Mouse (Mus musculus) heart, embryonic 14.5 days (tissue): ENCODE data around the gene Frrs1. TPM values are rescaled to one million over a fixed set of nuclear protein-coding genes. Genes with fewer than 3 reads are reported as not detected.

Experiments
- ATAC-seq: fragments of 200-750 bp; cut with Nextera tagmentation; 2 replicates; pipeline ENCODE4 v1.8.0; 2017; ENCODE audit warnings: low read depth, moderate TSS enrichment; ENCODE audit not compliant: insufficient number of reproducible peaks, insufficient read depth, low FRiP score
- H3K27ac ChIP-seq, 2 experiments: fragments of 200-500 bp in 1 of 2; fragments of 300-500 bp in 1 of 2; sonication (generic) in 1 of 2; replicated peaks in 1 of 2; 2 replicates each; pipeline ENCODE4 v1.5.1; 2012 to 2014; ENCODE audit warnings: low read depth in 2 of 2, low read length in 2 of 2, control low read depth in 1 of 2, mild to moderate bottlenecking in 1 of 2, mixed read lengths in 1 of 2; ENCODE audit not compliant: control insufficient read depth in 1 of 2, insufficient read depth in 1 of 2
- H3K27me3 ChIP-seq: fragments of 300-500 bp; sonication (generic); 2 replicates; pipeline ENCODE4 v1.6.1; 2014; ENCODE audit warnings: mild to moderate bottlenecking, low read length, control low read depth; ENCODE audit not compliant: control insufficient read depth, insufficient read depth
- H3K36me3 ChIP-seq: fragments of 300-500 bp; sonication (generic); 2 replicates; pipeline ENCODE4 v1.6.1; 2014; ENCODE audit warnings: mild to moderate bottlenecking, control low read depth, low read length, mixed read lengths; ENCODE audit not compliant: control insufficient read depth, insufficient read depth
- H3K4me1 ChIP-seq, 2 experiments: fragments of 200-500 bp in 1 of 2; fragments of 300-500 bp in 1 of 2; sonication (generic) in 1 of 2; 2 replicates each; pipeline ENCODE4 v1.6.1; 2012 to 2014; ENCODE audit warnings: low read length in 2 of 2, control low read depth in 1 of 2, mixed read lengths in 1 of 2; ENCODE audit not compliant: control insufficient read depth in 2 of 2, insufficient read depth in 2 of 2
- H3K4me2 ChIP-seq: fragments of 300-500 bp; sonication (generic); 2 replicates; pipeline ENCODE4 v1.6.1; 2014; ENCODE audit warnings: mild to moderate bottlenecking, low read length
- H3K4me3 ChIP-seq, 2 experiments: fragments of 200-500 bp in 1 of 2; fragments of 300-500 bp in 1 of 2; sonication (generic) in 1 of 2; 2 replicates each; pipeline ENCODE4 v1.5.1; 2012 to 2014; ENCODE audit warnings: low read length in 2 of 2, mild to moderate bottlenecking in 2 of 2, control low read depth in 1 of 2, low read depth in 1 of 2, moderate library complexity in 1 of 2; ENCODE audit not compliant: control insufficient read depth in 1 of 2, insufficient read depth in 1 of 2
- H3K9ac ChIP-seq: fragments of 300-500 bp; sonication (generic); 2 replicates; pipeline ENCODE4 v1.6.1; 2014; ENCODE audit warnings: mild to moderate bottlenecking, low read length
- H3K9me3 ChIP-seq: fragments of 300-500 bp; sonication (generic); 2 replicates; pipeline ENCODE4 v1.6.1; 2016; ENCODE audit warnings: low read length, control low read depth; ENCODE audit not compliant: control insufficient read depth
- WGBS: fragments of 180-500 bp; shearing (Covaris S2); extraction: QIAGEN DNeasy Blood & Tissue Kit; methylation state at CpG from one replicate; pipeline ENCODE4 v1.1.7; 2014; 5-methylcytosine and 5-hydroxymethylcytosine counted together
- polyA plus RNA-seq: library from polyadenylated mRNA; unstranded; fragments of >200 nt; fragmentation: Nextera tagmentation; extraction: Ambion mirVana; gene quantifications from 2 replicates; pipeline ENCODE4 v1.2.1, GENCODE M21; 2014

Frrs1 gene
- polyA plus RNA-seq, 1 experiment from 2014 or later = 24.7 TPM

DNA sequence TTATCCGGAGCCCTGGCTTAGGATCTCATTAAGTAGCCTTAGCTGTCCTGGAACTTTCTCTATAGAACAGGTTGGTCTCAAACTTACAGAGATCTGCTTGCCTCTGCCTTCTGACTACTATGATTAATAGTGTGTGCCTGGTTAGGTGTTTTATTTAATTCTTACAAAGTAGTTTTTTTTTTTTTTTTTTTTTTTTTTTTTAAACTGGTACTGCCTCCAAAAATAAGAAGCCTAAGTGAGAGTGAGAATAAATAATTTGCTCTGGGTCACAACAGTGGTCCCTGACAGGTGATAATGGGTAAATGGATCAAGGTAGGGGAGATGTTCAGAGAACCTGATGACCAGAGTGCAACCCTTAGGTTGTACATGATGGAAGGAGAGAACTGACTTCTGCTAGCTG is 3.4 kb downstream of the Frrs1 start:
- no peaks in the 10 kb centered on the region for H3K27me3 ChIP-seq
- no peak overlapping the region for H3K4me3 ChIP-seq
- no peaks in the 10 kb centered on the region for H3K9me3 ChIP-seq
- no peak overlapping the region for H3K9ac ChIP-seq
- peak overlapping the region; percentile 18; the same call in 1 of the 2 replicates for H3K4me2 ChIP-seq
- no peaks in the 10 kb centered on the region for H3K36me3 ChIP-seq
- ATAC-seq = no peak
- peaks cover 0 to 6% of the 10 kb centered on the region in 2 experiments; a peak in 2 of 4 replicates for H3K4me1 ChIP-seq
- no peak overlapping the region for H3K27ac ChIP-seq
- WGBS = 60% methylated on average over 1 of the region's 1 CpGs

DNA sequence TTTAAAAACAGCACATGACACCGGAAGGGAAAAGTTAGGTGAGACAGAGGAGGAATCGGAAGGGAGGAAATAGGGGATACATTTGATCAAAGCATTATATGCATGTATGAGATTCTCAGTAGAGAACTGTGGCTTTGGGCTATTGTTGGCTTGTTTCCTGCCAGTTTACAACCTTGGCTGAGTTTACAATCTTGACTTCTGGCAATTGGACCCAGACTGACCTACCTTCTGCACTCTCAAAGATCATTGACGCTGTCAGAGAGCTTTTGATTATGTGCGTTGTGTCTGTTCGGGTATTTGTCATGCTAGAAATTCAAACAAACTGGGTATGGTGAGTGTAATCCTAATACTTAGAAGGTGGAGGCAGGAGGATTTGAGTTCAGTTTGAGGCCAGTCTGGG is 5.2 kb downstream of the Frrs1 start:
- no peak for ATAC-seq
- Histone ChIP-seq H3K27me3 (no peaks in the 10 kb centered on the region), H3K4me1 (peaks cover 0 to 6% of the 10 kb centered on the region in 2 experiments; a peak in 2 of 4 replicates), H3K36me3 (no peaks in the 10 kb centered on the region), H3K4me3 (no peak overlapping the region), H3K27ac (peak overlapping the region in 1 of 2 experiments; percentile 37; a peak in 2 of 4 replicates), H3K9me3 (no peaks in the 10 kb centered on the region), H3K4me2 (no peak overlapping the region), H3K9ac (no peak overlapping the region)
- WGBS = 69% methylated on average over 5 of the region's 5 CpGs

DNA sequence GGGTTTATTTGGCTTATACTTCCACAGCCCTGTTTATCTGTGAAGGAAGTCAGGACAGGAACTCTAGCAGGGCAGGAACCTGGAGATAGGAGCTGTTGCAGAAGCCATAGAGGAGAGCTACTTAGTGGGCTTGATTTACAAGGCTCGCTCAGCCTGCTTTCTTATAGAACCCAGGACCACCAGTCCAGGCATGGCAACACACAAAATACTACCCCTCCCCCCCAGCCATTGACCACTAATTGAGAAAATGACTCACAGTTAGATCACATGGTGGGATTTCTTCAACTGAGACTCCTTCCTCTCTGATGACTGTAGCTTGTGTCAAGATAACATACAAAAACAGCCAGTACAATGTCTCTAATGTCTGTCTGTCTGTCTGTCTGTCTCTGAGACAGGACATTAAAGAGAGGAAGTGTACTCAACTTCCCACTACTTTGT is 6.0 kb downstream of the Frrs1 start:
- Histone ChIP-seq H3K4me1 (peaks cover 0 to 6% of the 10 kb centered on the region in 2 experiments; a peak in 2 of 4 replicates), H3K27me3 (no peaks in the 10 kb centered on the region), H3K4me2 (no peak overlapping the region; the same call in 1 of the 2 replicates), H3K27ac (peak overlapping the region; percentile 58 to 68; a peak in 3 of 4 replicates), H3K4me3 (no peak overlapping the region), H3K36me3 (no peaks in the 10 kb centered on the region), H3K9ac (no peak overlapping the region), H3K9me3 (no peaks in the 10 kb centered on the region)
- peak; percentile 65 for ATAC-seq
- WGBS = 46% methylated on average over 1 of the region's 1 CpGs

DNA sequence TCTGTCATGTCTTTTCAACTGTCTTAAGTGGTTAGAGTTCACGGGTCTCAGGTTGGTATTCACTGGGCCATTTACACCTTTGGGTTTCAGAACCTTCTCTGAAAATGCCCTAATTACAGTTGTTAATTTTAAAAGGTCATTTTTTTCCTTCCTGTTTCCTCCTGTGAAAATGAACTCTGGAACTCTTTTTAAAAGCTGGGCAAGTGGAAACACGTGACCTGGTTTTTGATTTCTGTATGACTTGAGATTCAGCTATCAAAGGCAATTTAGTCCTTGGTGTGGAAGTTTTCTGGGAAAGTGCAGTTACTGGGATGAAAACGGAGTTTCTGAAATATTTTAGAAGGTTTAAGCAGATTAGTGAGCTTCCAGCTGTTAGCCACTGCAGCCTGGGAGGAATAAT is 11.1 kb downstream of the Frrs1 start:
- H3K9me3 ChIP-seq = no peaks in the 10 kb centered on the region
- no peaks in the 10 kb centered on the region for H3K27me3 ChIP-seq
- ATAC-seq = no peak
- H3K4me1 ChIP-seq = peaks cover 0 to 3% of the 10 kb centered on the region in 2 experiments; a peak in 1 of 4 replicates
- H3K27ac ChIP-seq = no peak overlapping the region
- 62% methylated on average over 3 of the region's 3 CpGs for WGBS
- no peaks in the 10 kb centered on the region for H3K36me3 ChIP-seq
- no peak overlapping the region for H3K9ac ChIP-seq
- no peak overlapping the region for H3K4me2 ChIP-seq
- H3K4me3 ChIP-seq = no peak overlapping the region

DNA sequence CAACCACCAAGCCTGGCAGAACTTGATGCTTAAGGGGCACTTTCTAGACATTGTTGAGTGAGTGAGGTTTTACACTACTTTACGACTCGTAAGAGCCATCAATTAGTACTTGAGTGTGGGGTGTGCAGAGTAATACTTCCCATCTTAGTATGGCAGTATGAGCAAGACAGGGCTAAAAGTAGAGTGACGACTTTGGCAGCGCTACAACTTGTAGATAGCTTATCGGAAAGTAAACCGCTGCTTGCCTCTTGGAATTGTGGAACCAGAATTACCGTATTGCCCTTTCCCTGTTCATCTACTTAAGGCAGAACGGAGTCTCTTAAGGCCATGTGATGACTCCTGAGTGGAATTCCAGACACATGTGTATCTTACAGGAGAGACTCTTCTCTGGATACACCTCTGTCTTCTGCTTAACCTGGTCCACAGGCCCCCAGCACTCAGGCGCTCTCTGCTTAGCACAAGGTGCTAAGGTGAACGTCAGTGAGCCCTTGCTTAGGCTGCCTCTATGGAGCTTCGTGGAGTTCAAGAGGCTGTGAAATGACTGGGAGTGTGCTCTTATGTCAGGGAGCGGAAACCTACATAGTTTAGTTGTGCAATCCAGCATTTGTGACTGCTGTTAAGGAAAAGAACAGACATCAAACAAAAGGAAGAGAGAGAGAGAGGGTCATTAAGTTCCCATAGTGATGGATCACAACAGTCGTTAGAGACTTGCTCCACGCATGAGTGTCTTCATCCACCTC is 23.1 kb downstream of the Frrs1 start:
- Histone ChIP-seq H3K36me3 (peaks cover 45% of the 10 kb centered on the region), H3K9ac (no peak overlapping the region), H3K9me3 (no peaks in the 10 kb centered on the region), H3K27ac (no peak overlapping the region), H3K4me2 (no peak overlapping the region), H3K4me3 (no peak overlapping the region), H3K27me3 (no peaks in the 10 kb centered on the region), H3K4me1 (no peaks in the 10 kb centered on the region)
- no peak for ATAC-seq
- WGBS = 64% methylated on average over 14 of the region's 14 CpGs

DNA sequence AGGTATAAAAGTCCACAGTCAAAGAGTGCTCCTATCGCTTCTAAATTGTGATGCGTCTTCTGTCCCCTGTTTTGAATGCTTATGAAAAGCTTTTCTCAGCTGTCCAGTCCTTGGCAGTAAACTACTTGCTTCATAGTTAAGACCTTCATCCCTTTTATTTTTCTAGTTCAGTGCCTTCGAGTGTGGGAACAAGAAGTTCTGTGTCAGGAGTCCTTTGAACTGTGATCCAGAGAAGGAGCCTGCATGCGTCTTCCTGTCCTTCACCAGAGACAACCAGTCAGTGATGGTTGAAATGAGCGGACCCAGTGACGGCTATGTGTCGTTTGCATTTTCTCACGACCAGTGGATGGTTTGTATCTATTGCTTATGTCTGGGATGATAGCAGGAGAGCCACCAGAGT is 25.7 kb downstream of the Frrs1 start:
- Histone ChIP-seq H3K27ac (no peak overlapping the region), H3K4me1 (no peaks in the 10 kb centered on the region), H3K4me3 (no peak overlapping the region), H3K36me3 (peaks cover 38% of the 10 kb centered on the region), H3K9me3 (no peaks in the 10 kb centered on the region), H3K27me3 (no peaks in the 10 kb centered on the region), H3K4me2 (no peak overlapping the region), H3K9ac (no peak overlapping the region)
- 85% methylated on average over 8 of the region's 8 CpGs for WGBS
- ATAC-seq = no peak

DNA sequence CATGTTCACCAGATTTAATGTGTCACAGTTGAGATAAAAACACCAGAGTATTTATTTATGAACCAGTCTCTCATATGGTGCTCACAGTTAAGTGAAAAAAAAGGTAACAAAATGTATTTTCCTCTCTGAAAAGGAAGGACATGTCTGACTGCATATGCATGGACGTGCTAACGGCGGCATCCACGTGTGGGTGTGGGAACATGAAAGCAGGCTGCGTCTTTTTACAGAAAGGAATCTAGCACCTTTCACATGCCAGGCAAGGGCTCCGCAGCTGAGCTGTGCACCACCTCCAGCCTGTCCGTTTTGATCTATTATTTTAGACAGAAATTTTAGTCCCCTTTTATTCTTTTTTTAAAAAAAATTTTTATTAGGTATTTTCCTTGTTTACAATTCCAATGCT is 30.1 kb downstream of the Frrs1 start:
- Histone ChIP-seq H3K4me2 (no peak overlapping the region), H3K36me3 (peaks cover 24% of the 10 kb centered on the region), H3K27ac (no peak overlapping the region), H3K4me3 (no peak overlapping the region), H3K4me1 (no peaks in the 10 kb centered on the region), H3K27me3 (no peaks in the 10 kb centered on the region), H3K9ac (no peak overlapping the region), H3K9me3 (no peaks in the 10 kb centered on the region)
- no peak for ATAC-seq
- 75% methylated on average over 7 of the region's 7 CpGs for WGBS

DNA sequence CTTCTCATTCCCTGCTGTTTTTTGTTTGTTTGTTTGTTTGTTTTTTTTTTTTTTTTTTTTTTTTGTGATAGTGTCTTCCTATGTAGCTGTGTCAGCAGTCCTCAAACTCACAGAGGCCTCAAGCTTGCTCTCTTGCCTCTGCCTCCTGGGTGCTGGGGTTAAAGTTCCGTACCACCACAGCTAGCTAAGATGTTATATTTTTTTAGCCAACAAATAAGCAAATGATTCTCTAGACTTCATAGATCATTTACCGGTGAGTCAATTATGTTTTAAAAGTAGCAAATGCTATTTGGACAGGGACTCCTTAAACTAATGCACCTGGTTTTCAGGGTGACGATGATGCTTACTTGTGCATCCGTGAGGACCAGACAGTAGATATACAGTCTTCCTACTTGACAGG is 31.3 kb downstream of the Frrs1 start:
- no peaks in the 10 kb centered on the region for H3K4me1 ChIP-seq
- no peaks in the 10 kb centered on the region for H3K27me3 ChIP-seq
- 92% methylated on average over 4 of the region's 4 CpGs for WGBS
- peaks cover 16% of the 10 kb centered on the region for H3K36me3 ChIP-seq
- no peak overlapping the region for H3K4me2 ChIP-seq
- H3K9me3 ChIP-seq = no peaks in the 10 kb centered on the region
- no peak for ATAC-seq
- no peak overlapping the region for H3K4me3 ChIP-seq
- H3K27ac ChIP-seq = no peak overlapping the region
- H3K9ac ChIP-seq = no peak overlapping the region
